Mouse (Mus musculus) kidney, postnatal 0 days (tissue): ENCODE measurements around the gene Uggt2. TPM values are rescaled to one million over a fixed set of nuclear protein-coding genes. Genes with fewer than 3 reads are reported as not detected.

Experiments used
- ATAC-seq: fragments of 200-750 bp; cut with Nextera tagmentation; replicated peaks from 2 replicates; pipeline ENCODE4 v1.8.0; 2017; ENCODE audit warnings: low read depth, moderate number of reproducible peaks, moderate TSS enrichment, moderate library complexity; ENCODE audit not compliant: low FRiP score
- DNase-seq: peaks from one replicate; pipeline ENCODE4 v3.0.0-alpha.2; 2016; ENCODE audit warnings: low spot score
- H3K27ac ChIP-seq: fragments of 300-500 bp; sonication (generic); 2 replicates; pipeline ENCODE4 v1.5.1; 2014; ENCODE audit warnings: mild to moderate bottlenecking
- H3K27me3 ChIP-seq: fragments of 300-500 bp; sonication (generic); 2 replicates; pipeline ENCODE4 v1.6.1; 2014; ENCODE audit warnings: low read length, mixed read lengths; ENCODE audit not compliant: insufficient read depth
- H3K36me3 ChIP-seq: fragments of 300-500 bp; sonication (generic); 2 replicates; pipeline ENCODE4 v1.6.1; 2014; ENCODE audit warnings: low read length, mixed read lengths; ENCODE audit not compliant: insufficient read depth
- H3K4me1 ChIP-seq: fragments of 300-500 bp; sonication (generic); replicated peaks from 2 replicates; pipeline ENCODE4 v1.6.1; 2014; ENCODE audit warnings: antibody characterized with exemption, low read length, mixed read lengths; ENCODE audit not compliant: insufficient read depth
- H3K4me2 ChIP-seq: fragments of 300-500 bp; sonication (generic); 2 replicates; pipeline ENCODE4 v1.6.1; 2014; ENCODE audit warnings: mild to moderate bottlenecking, low read length, moderate library complexity, mixed read lengths
- H3K4me3 ChIP-seq: fragments of 300-500 bp; sonication (generic); replicated peaks from 2 replicates; pipeline ENCODE4 v1.5.1; 2014; ENCODE audit warnings: low read depth, low read length
- H3K9ac ChIP-seq: fragments of 300-500 bp; sonication (generic); 2 replicates; pipeline ENCODE4 v1.6.1; 2014; ENCODE audit warnings: low read depth, low read length
- H3K9me3 ChIP-seq: fragments of 300-500 bp; sonication (generic); replicated peaks from 2 replicates; pipeline ENCODE4 v1.6.1; 2016; ENCODE audit warnings: low read length, inconsistent platforms, mixed read lengths
- CTCF ChIP-seq: IDR thresholded peaks from 2 replicates; pipeline ENCODE4 v1.5.1; 2016; ENCODE audit warnings: antibody characterized with exemption, low read depth, mild to moderate bottlenecking, moderate library complexity
- WGBS: fragments of 180-500 bp; shearing (Covaris S2); extraction: QIAGEN DNeasy Blood & Tissue Kit; methylation state at CpG from one replicate; pipeline ENCODE4 v1.1.7; 2014; 5-methylcytosine and 5-hydroxymethylcytosine counted together
- polyA plus RNA-seq: library from polyadenylated mRNA; unstranded; fragments of >200 nt; fragmentation: Nextera tagmentation; extraction: Ambion mirVana; gene quantifications from 2 replicates; pipeline ENCODE4 v1.2.1, GENCODE M21; 2015

Gene Uggt2
- polyA plus RNA-seq, 1 experiment from 2014 or later, result 9.2 TPM

DNA sequence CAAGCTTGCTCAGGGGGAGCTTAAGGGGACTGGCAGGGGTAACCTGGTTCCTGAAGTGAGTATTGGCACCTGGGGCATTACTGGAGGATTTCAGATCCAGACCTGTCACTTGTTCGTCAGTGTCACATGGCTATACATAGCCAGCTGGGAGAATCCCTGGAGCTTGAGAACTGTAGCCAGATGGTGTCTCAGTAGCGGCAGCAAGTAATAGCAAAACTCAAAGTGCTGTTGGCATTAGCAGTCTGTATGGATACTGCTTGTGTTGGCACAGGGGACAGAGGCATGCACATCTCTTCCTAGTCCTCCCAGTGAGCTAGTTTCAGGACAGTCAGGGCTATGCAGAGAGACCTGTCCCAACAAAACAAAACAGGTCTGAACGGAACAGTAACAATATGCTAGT lies 141.2 kb downstream of the Uggt2 start:
- Histone ChIP-seq H3K9ac (no peak overlapping the region), H3K36me3 (peaks cover 46% of the 10 kb centered on the region), H3K4me1 (no peaks in the 10 kb centered on the region), H3K27ac (no peak overlapping the region), H3K4me2 (no peak overlapping the region), H3K4me3 (no peak overlapping the region), H3K27me3 (no peaks in the 10 kb centered on the region), H3K9me3 (no peaks in the 10 kb centered on the region)
- TF ChIP-seq CTCF, result no peak
- 98% methylated on average over 3 of the region's 3 CpGs for WGBS
- no peak for DNase-seq
- no peak for ATAC-seq

DNA sequence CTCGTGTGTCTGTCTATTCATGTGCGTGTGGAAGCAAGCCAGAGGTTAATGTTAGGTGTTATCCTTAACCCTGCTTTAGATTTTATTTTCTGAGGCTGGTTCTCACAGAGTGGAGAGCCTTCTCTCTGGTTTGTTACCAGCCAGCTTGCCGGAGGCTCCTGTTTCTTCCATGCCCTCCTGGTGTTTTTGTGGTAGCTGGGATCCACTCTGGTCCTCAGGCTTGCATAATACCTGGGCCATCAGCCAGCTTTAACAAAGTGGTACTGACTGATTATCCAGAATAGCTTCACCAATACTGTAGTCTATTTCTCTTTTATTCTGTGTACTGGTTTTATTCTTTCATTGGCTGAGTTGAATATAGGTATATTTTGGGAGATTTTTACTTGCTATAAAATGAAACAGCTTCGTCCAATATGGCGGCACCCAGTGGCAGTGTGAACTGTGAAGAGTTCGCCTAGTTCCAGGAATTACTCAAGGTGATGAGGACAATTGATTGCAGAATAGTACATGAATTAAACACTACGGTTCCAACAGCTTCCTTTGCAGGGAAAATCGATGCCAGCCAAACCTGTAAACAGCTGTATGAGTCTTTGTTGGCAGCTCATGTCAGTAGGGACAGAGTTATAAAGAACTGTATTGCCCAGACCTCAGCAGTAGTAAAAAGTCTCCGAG lies 147.2 kb downstream of the Uggt2 start:
- no peak for ATAC-seq
- H3K27ac ChIP-seq, result no peak overlapping the region
- no peak overlapping the region for H3K9ac ChIP-seq
- H3K9me3 ChIP-seq, result no peaks in the 10 kb centered on the region
- H3K4me3 ChIP-seq, result no peak overlapping the region
- no peak for TF ChIP-seq CTCF
- no peak for DNase-seq
- WGBS, result 94% methylated on average over 9 of the region's 9 CpGs
- H3K4me1 ChIP-seq, result no peaks in the 10 kb centered on the region
- H3K36me3 ChIP-seq, result 0 out of 2 replicates have a peak, but pooled peaks cover 7% of the 10 kb centered on the region
- H3K4me2 ChIP-seq, result no peak overlapping the region
- no peaks in the 10 kb centered on the region for H3K27me3 ChIP-seq

DNA sequence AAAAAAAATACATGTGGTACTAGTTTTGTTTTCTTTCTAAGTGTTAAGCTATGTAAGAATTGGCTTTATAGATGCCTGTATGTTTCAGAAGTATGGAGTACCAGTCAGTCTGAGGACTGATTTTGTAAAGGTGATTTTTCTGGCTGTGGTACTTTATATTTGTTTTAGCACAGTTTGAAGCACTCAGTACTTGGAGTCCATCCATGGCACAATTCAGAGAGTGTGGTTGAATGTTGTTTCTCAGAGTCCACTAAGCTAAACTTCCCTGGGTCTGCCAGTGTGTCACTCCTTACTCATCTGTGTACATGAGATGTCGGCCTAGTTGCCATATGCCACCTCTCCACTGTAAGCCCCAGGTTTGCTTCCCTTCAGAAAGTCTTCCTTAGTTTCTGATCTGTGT lies 150.4 kb downstream of the Uggt2 start:
- H3K27me3 ChIP-seq, result no peaks in the 10 kb centered on the region
- no peak for DNase-seq
- no peak for TF ChIP-seq CTCF
- H3K9me3 ChIP-seq, result no peaks in the 10 kb centered on the region
- no peak overlapping the region for H3K4me2 ChIP-seq
- no peak for ATAC-seq
- no peak overlapping the region for H3K4me3 ChIP-seq
- WGBS, result 90% methylated on average over 1 of the region's 1 CpGs
- H3K4me1 ChIP-seq, result no peaks in the 10 kb centered on the region
- H3K9ac ChIP-seq, result no peak overlapping the region
- no peak overlapping the region for H3K27ac ChIP-seq
- no peaks in the 10 kb centered on the region for H3K36me3 ChIP-seq

DNA sequence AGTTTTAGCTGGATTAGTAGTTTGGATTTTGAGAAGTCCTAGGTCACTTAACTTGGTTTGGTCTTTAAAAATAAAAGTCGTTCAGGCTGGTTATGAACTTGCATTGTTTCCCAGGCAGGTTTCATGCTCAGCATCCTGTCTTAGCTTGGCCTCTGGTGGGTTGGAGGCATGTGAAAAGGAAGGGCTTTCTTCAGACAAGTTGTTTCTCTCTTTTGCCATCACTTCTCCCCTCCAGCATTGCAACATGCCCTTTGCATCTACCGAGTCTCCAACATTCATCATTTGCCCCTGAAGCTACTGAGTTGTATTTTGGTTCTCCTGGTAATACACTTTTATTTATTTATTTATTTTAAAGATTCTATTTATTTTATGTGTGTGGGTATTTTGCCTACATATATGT lies 154.5 kb downstream of the Uggt2 start:
- Histone ChIP-seq H3K27ac (no peak overlapping the region), H3K4me1 (0 out of 2 replicates have a peak, but pooled peaks cover under 1% of the 10 kb centered on the region), H3K36me3 (no peaks in the 10 kb centered on the region), H3K9ac (no peak overlapping the region), H3K27me3 (no peaks in the 10 kb centered on the region), H3K9me3 (no peaks in the 10 kb centered on the region), H3K4me3 (no peak overlapping the region), H3K4me2 (no peak overlapping the region)
- 70% methylated on average over 2 of the region's 2 CpGs for WGBS
- ATAC-seq (no peak), DNase-seq (no peak)
- TF ChIP-seq CTCF, result no peak

DNA sequence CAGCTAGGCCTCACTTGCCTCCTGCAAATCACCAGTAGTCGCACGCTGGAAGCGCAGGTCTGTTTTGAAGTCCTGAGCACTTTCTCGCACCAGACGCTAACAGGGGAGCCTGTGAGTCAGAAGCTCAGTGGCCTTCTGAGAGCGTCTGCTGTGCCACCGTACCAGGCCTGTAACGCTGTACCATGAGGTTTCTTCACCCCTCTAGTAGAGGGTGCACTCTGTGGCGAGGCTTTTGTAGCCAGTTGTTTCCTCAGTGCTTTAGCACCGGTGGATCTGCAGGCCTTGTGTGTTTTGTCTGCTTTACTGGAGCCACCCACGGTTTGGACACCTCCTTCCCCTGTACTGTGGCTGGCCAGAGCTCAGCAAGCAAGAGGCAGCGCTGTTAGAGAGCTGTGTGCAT lies 157.2 kb downstream of the Uggt2 start:
- no peak overlapping the region for H3K9ac ChIP-seq
- no peak overlapping the region for H3K4me3 ChIP-seq
- no peak for DNase-seq
- no peak overlapping the region for H3K4me2 ChIP-seq
- H3K27me3 ChIP-seq, result no peaks in the 10 kb centered on the region
- no peak for ATAC-seq
- peaks cover 12% of the 10 kb centered on the region for H3K4me1 ChIP-seq
- no peaks in the 10 kb centered on the region for H3K9me3 ChIP-seq
- H3K36me3 ChIP-seq, result no peaks in the 10 kb centered on the region
- H3K27ac ChIP-seq, result no peak overlapping the region
- TF ChIP-seq CTCF, result no peak
- 58% methylated on average over 12 of the region's 12 CpGs for WGBS

DNA sequence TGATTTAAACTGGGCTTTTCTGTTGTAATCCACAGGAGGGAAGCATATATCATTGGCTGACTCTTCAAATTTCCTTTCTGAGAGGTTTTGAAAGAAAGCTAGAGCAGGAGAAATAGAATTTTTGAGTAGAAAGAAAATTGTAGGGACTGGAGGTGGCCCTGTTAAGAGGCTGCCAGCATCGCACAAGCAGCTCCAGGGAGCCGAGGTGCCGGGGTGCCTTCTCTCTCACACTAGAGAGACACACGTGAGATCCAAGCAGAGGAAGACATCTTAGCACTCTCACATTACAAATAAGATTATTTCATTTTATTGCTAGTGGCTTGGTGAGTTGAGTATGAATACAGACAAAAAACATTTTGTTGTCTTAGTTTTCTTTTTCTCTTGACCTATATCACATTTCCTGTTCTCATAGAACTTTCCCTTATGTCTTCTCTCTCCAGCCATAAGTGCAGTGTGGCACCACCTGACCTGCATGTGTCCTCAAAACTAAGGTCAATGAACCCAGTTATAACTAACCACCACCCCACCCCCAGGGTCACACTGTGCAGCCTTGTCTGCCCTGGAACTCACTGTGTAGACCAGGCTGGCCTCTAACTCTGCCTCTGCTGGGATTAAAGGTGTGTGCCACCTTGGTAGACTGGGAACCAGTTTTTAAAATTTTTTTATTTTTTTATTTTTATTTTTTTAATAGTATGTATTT lies 158.3 kb downstream of the Uggt2 start:
- no peak overlapping the region for H3K4me2 ChIP-seq
- no peak overlapping the region for H3K9ac ChIP-seq
- no peaks in the 10 kb centered on the region for H3K27me3 ChIP-seq
- no peak overlapping the region for H3K27ac ChIP-seq
- H3K4me3 ChIP-seq, result no peak overlapping the region
- H3K36me3 ChIP-seq, result no peaks in the 10 kb centered on the region
- DNase-seq, result no peak
- WGBS, result 75% methylated on average over 4 of the region's 4 CpGs
- ATAC-seq, result no peak
- TF ChIP-seq CTCF, result no peak
- no peaks in the 10 kb centered on the region for H3K9me3 ChIP-seq
- H3K4me1 ChIP-seq, result peaks cover 12% of the 10 kb centered on the region
